Mouse (Mus musculus) forebrain, embryonic 16.5 days (tissue): ENCODE results near the gene Man1c1. TPM values are rescaled to one million over a fixed set of nuclear protein-coding genes. Genes with fewer than 3 reads are reported as not detected.

Source experiments
- ATAC-seq: fragments of 200-750 bp; cut with Nextera tagmentation; 2 replicates; pipeline ENCODE4 v1.8.0; 2017; ENCODE audit warnings: mild to moderate bottlenecking, moderate library complexity
- H3K27ac ChIP-seq: fragments of 300-500 bp; sonication (generic); 2 replicates; pipeline ENCODE4 v1.5.1; 2014; ENCODE audit warnings: low read length, control low read depth
- H3K27me3 ChIP-seq: fragments of 300-500 bp; sonication (generic); replicated peaks from 2 replicates; pipeline ENCODE4 v1.6.1; 2014; ENCODE audit warnings: low read length; ENCODE audit not compliant: control insufficient read depth, insufficient read depth
- H3K36me3 ChIP-seq: fragments of 300-500 bp; sonication (generic); 2 replicates; pipeline ENCODE4 v1.6.1; 2014; ENCODE audit not compliant: control insufficient read depth, insufficient read depth
- H3K4me1 ChIP-seq: fragments of 300-500 bp; sonication (generic); replicated peaks from 2 replicates; pipeline ENCODE4 v1.6.1; 2014; ENCODE audit warnings: low read length; ENCODE audit not compliant: control insufficient read depth, insufficient read depth
- H3K4me2 ChIP-seq: fragments of 300-500 bp; sonication (generic); 2 replicates; pipeline ENCODE4 v1.6.1; 2014; ENCODE audit warnings: mild to moderate bottlenecking, low read length, control low read depth
- H3K4me3 ChIP-seq: fragments of 300-500 bp; sonication (generic); replicated peaks from 2 replicates; pipeline ENCODE4 v1.5.1; 2014; ENCODE audit warnings: mild to moderate bottlenecking, low read length, control low read depth
- H3K9ac ChIP-seq: fragments of 300-500 bp; sonication (generic); replicated peaks from 2 replicates; pipeline ENCODE4 v1.6.1; 2014; ENCODE audit warnings: low read depth, low read length, control low read depth
- H3K9me3 ChIP-seq: fragments of 300-500 bp; sonication (generic); 2 replicates; pipeline ENCODE4 v1.6.1; 2016; ENCODE audit warnings: low read length; ENCODE audit not compliant: control insufficient read depth
- WGBS: fragments of 180-500 bp; shearing (Covaris S2); extraction: QIAGEN DNeasy Blood & Tissue Kit; methylation state at CpG from one replicate; pipeline ENCODE4 v1.1.7; 2014; 5-methylcytosine and 5-hydroxymethylcytosine counted together
- polyA plus RNA-seq: library from polyadenylated mRNA; unstranded; fragments of >200 nt; fragmentation: Nextera tagmentation; extraction: Ambion mirVana; gene quantifications from 2 replicates; pipeline ENCODE4 v1.2.1, GENCODE M21; 2015

Gene Man1c1
- polyA plus RNA-seq, 1 experiment from 2014 or later, result 2.3 TPM

DNA sequence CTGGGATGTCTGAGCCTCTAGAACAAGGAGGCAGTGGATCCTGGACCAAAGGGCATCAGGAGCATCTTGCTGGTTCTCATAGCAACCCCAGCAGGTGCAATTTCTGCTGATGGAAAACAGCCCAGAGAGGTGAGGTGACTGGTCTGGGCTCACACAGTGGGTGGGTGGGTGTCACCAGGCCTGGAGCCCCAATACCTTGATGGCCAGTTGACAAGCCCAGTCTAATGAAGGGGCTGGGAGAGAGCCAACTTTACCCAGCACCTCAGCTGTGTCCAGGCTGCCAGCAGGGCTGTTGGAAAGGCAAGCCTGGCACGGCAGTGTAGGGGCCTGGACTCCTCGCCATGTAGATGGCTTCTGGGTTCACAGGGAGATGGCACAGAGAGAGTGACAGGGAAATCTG is 142.1 kb downstream of the Man1c1 start:
- peaks cover 3% of the 10 kb centered on the region; the same call in 1 of the 2 replicates for H3K4me1 ChIP-seq
- H3K4me2 ChIP-seq, result no peak overlapping the region
- no peak overlapping the region for H3K27ac ChIP-seq
- no peaks in the 10 kb centered on the region for H3K9me3 ChIP-seq
- no peak for ATAC-seq
- no peak overlapping the region for H3K4me3 ChIP-seq
- no peaks in the 10 kb centered on the region for H3K27me3 ChIP-seq
- WGBS, result 75% methylated on average over 2 of the region's 2 CpGs
- H3K9ac ChIP-seq, result no peak overlapping the region
- no peaks in the 10 kb centered on the region for H3K36me3 ChIP-seq

DNA sequence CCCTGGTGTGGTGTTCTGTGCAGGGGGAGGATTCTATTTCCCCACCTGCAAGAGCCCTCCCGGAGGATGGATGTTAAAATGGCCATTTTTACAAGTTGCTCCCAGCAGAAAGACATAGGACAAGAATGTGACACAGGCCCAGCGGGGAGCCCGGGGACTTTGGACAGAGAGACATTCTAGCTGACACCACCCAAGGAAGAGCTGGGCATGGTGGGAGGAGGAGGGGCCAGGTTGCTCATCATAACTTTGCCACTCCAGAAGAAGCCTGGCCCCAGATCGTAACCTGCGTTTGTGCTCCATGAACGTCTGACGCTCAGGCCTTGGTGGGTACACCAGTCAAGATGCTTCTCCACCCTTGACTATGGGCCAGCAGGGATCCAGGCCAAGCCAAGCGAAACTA is 143.4 kb downstream of the Man1c1 start:
- Histone ChIP-seq H3K36me3 (no peaks in the 10 kb centered on the region), H3K4me3 (no peak overlapping the region), H3K9me3 (no peaks in the 10 kb centered on the region), H3K4me2 (no peak overlapping the region), H3K27me3 (no peaks in the 10 kb centered on the region), H3K4me1 (peaks cover 3% of the 10 kb centered on the region; the same call in 1 of the 2 replicates), H3K9ac (no peak overlapping the region), H3K27ac (no peak overlapping the region)
- WGBS, result 85% methylated on average over 8 of the region's 8 CpGs
- ATAC-seq, result no peak

DNA sequence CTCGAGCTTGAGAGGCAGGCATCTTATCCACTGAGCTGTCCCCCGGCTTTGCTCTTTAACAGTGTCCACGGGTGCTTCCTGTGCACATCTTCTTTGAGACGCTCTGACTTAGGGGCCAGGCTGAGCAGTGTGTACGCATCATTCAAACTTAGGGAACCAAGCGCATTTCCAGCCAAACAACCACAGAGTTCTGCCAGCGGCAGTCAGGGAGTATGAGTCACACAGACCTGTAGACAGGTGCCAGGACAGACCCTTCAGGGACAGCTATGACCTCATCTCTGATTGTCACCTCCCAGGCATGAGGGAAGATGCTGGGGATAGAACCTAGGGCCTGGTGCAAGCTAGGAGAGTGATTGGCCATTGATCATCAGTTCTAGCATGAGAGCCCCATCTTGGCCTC is 144.9 kb downstream of the Man1c1 start:
- H3K4me1 ChIP-seq, result peaks cover 3% of the 10 kb centered on the region; the same call in 1 of the 2 replicates
- WGBS, result 83% methylated on average over 7 of the region's 7 CpGs
- no peak overlapping the region for H3K9ac ChIP-seq
- H3K4me3 ChIP-seq, result no peak overlapping the region
- H3K9me3 ChIP-seq, result no peaks in the 10 kb centered on the region
- no peak for ATAC-seq
- no peaks in the 10 kb centered on the region for H3K36me3 ChIP-seq
- no peaks in the 10 kb centered on the region for H3K27me3 ChIP-seq
- no peak overlapping the region for H3K4me2 ChIP-seq
- H3K27ac ChIP-seq, result no peak overlapping the region

DNA sequence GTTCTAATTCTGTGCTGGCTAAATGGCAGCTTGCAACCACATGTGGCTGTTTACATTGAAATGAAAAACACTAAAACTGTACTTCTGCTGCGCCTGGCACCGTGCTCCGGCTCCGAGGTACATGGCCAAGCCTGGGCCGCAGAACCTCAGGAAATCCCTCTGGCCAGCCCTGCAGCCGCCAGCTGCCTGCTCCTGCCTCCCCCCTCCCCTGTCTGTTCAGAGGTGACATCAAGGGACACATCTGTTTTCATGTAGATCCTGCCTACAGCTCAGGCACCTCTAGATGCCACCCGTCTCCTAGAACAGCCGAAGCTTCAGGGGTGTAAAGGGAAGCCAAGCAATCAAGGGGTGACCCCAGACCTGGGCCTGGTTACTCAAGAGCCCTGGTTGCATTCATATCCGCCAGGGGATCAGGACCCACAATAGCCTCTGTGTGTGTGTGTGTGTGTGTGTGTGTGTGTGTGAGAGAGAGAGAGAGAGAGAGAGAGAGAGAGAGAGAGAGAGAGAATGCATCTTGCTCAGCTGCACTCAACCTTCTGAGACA is 145.4 kb downstream of the Man1c1 start:
- H3K36me3 ChIP-seq, result no peaks in the 10 kb centered on the region
- H3K4me2 ChIP-seq, result no peak overlapping the region
- WGBS, result 49% methylated on average over 9 of the region's 9 CpGs
- H3K27me3 ChIP-seq, result no peaks in the 10 kb centered on the region
- no peak overlapping the region for H3K9ac ChIP-seq
- no peaks in the 10 kb centered on the region for H3K9me3 ChIP-seq
- no peak overlapping the region for H3K27ac ChIP-seq
- no peak overlapping the region for H3K4me3 ChIP-seq
- H3K4me1 ChIP-seq, result peaks cover 3% of the 10 kb centered on the region; the same call in 1 of the 2 replicates
- no peak for ATAC-seq

DNA sequence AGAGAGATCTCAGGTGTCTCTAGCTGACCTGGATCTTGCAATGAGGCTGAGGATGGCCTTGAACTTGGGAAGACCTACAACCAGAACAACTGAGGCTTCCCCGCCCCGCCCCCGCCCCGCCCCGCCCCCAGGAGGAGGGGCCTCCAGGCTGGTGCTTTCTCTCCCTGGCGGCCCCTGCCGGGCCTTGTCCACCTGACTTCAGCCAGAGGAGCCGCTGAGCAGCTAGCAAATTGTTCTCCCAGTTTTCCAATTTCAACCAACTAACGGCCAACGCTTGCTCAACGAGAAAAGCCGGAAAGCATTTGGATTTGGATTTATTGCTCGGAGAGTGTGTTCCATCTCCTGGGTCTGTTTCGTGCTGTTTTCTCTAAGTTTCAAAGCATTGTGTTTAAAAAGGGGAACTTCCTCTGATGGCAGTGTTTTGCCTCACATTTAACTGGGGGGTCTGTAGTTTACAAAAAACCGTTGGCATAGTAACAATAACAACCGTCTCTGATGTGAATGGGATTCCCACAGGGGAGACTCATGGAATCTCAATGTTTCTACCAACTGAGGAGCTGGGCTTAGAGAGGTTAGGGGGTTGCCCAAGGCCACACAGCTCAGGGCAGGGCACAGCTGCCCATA is 146.4 kb downstream of the Man1c1 start:
- no peak overlapping the region for H3K27ac ChIP-seq
- H3K4me2 ChIP-seq, result no peak overlapping the region
- peaks cover 3% of the 10 kb centered on the region; the same call in 1 of the 2 replicates for H3K4me1 ChIP-seq
- no peaks in the 10 kb centered on the region for H3K9me3 ChIP-seq
- H3K4me3 ChIP-seq, result no peak overlapping the region
- H3K27me3 ChIP-seq, result no peaks in the 10 kb centered on the region
- WGBS, result 14% methylated on average over 12 of the region's 16 CpGs
- no peak for ATAC-seq
- no peaks in the 10 kb centered on the region for H3K36me3 ChIP-seq
- no peak overlapping the region for H3K9ac ChIP-seq

DNA sequence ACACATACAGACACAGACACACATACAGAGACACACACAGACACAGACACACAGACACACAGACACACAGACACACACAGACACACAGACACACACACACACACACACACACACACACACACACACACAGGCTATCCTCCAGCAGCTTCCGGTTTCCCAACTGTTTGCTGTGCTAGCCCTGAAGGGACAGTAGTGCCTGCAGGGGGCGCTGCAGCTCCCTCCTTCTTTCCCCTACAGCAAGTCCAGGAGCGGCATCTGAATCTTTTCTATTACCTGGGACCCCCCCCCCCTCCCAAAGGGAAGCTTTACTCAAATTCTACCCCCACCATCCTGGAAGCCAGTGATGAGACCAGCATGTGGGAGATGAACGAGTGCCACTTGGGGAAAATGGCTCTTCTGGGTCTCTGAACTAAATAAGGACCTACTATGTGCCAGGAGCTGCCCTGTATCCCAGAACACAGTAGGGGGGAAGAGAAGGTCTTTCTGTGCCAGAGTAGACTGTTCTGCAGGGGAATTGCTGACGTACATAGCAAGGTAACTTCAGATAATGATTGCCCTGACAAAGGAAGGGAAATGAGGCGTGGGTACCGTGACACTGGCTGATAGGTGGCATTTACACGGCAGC is 148.0 kb downstream of the Man1c1 start:
- no peaks in the 10 kb centered on the region for H3K9me3 ChIP-seq
- H3K27ac ChIP-seq, result no peak overlapping the region

DNA sequence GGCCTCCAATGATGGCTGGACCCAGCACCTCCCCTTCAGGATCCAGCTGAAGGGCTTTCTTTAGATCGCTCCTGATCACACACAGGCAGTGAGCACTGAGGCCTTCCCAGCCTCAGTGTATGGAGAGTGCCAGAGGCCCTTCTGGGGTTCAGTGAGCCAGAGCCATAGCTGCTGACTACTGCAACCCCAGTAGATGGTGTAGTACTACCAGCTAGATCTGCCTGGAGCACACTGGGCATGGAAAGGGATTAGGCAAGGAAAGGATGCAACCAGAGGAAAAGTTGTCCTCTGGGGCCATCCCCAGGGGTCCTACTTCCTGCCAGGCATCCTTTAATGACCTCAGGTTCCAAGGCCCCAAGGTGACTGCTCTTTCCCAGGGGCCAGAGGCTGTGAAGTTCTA is 150.5 kb downstream of the Man1c1 start:
- H3K27ac ChIP-seq, result no peak overlapping the region
- ATAC-seq, result no peak
- peaks cover 10% of the 10 kb centered on the region for H3K36me3 ChIP-seq
- no peak overlapping the region for H3K4me2 ChIP-seq
- H3K27me3 ChIP-seq, result no peaks in the 10 kb centered on the region
- no peak overlapping the region for H3K9ac ChIP-seq
- peaks cover 17% of the 10 kb centered on the region for H3K4me1 ChIP-seq
- 86% methylated on average over 1 of the region's 1 CpGs for WGBS
- peaks cover 6% of the 10 kb centered on the region for H3K9me3 ChIP-seq
- H3K4me3 ChIP-seq, result no peak overlapping the region

More for the DNA sequence above, 148.0 kb downstream of the Man1c1 start:
- Histone ChIP-seq H3K4me3 (no peak overlapping the region), H3K27me3 (no peaks in the 10 kb centered on the region), H3K9ac (no peak overlapping the region), H3K4me1 (peaks cover 10% of the 10 kb centered on the region), H3K36me3 (no peaks in the 10 kb centered on the region), H3K4me2 (no peak overlapping the region)
- no peak for ATAC-seq
- 61% methylated on average over 8 of the region's 8 CpGs for WGBS

DNA sequence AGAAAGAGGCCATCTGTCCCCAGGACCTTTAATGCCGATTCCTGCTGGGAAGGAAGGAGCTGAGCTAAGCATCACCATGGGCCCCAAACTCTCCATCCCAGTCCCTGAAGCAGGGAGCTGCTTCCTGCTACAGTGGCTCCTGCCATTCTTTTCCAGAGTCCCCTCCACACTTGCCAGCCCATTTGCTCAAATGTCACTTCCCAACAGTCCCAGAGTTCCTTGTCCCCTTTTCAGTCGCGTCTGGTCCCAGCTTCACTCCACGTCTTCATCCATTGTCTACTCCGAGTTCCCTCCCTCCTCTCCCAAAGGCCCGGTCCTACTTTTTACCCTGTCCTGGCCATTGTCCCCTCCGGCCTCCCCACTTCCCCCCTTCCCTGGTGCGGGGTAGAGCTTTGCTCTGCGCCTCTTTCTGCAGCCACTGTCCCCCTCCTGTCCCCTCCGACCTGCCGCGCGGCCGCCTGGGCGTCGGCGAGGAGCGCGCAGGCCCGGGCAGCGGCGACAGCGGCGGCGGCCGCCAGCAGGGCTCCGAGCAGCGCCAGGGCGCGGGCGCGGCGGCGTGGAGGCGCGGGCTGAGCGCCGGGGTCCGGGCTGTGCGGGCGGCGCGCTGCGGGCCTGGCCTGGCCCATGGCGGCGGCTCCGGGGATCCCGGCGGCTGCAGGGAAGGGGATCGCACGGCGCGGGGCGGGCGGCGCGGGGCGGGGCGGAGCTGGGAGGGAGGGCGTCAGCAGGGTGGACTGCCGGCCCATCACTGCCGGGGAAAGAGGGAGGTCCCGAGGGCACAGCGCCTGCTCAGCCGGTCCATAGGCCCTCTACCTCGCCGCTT is 152.4 kb downstream of the Man1c1 start, which contains the start of gene Selenon:
Gene Selenon, minus strand, starts transcription at position 673 of the 823 bp plus-strand sequence.
- under 1% methylated on average over 54 of the region's 67 CpGs for WGBS
- Histone ChIP-seq H3K4me1 (peaks cover 28% of the 10 kb centered on the region), H3K4me2 (peak within 1 kb of the TSS; percentile 70), H3K4me3 (peak within 1 kb of the TSS; percentile 62), H3K9ac (peak within 1 kb of the TSS; percentile 89), H3K27ac (peak within 1 kb of the TSS; percentile 73), H3K27me3 (no peaks in the 10 kb centered on the region), H3K36me3 (peaks cover 13% of the 10 kb centered on the region), H3K9me3 (peaks cover 6% of the 10 kb centered on the region)
- ATAC-seq, result peak; percentile 86

DNA sequence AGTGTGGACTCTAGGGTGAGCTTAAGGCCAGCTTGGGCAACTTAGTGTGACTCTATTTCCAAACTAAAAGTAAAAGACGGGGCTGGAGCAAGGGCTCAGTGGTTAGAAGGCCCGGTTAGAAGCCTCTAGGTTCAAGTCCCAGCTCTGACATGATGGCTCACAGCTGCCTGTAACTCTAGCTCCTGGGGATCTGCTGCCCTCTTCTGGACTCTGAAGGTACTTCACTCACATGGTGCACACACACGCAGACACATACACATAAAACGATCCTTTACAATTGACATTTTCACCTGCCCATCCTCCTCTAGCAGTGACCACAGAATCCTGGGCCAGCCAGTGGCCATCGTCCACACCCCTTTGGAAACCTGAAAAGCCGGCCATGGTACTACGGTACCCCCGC is 154.2 kb downstream of the Man1c1 start:
- Histone ChIP-seq H3K9ac (no peak overlapping the region), H3K4me1 (peaks cover 28% of the 10 kb centered on the region), H3K27me3 (no peaks in the 10 kb centered on the region), H3K36me3 (peaks cover 22% of the 10 kb centered on the region), H3K4me3 (no peak overlapping the region), H3K27ac (no peak overlapping the region), H3K9me3 (peaks cover 6% of the 10 kb centered on the region), H3K4me2 (no peak overlapping the region)
- WGBS, result 97% methylated on average over 8 of the region's 8 CpGs
- ATAC-seq, result no peak
